Mouse (Mus musculus) A20 (cell line): Measurements from ENCODE around the gene Arhgap45.
"Not testable (repeated sequence)": the region's sequence is repeated elsewhere in the genome, so short reads cannot be mapped to it uniquely, and the experiment has no call there.

Experiments used
- DNase-seq: peaks from one replicate; pipeline ENCODE4 v3.0.0-alpha.2; 2011; ENCODE audit warnings: low read depth, low spot score

The Arhgap45 gene

GRCm38 (mm10) chr10:80054911-80055310, 38.5 kb downstream of the Arhgap45 start:
- DNase-seq: not testable (repeated sequence)

GRCm38 (mm10) chr10:80055364-80055763, 38.9 kb downstream of the Arhgap45 start:
- no peak for DNase-seq

GRCm38 (mm10) chr10:80055891-80056290, 39.4 kb downstream of the Arhgap45 start:
- DNase-seq: no peak

- no peak for DNase-seq
Observed at GRCm38 (mm10) chr10:80056506-80056905, 40.1 kb downstream of the Arhgap45 start.

- DNase-seq: no peak
Observed at GRCm38 (mm10) chr10:80056976-80057682, 40.7 kb downstream of the Arhgap45 start.

- no peak for DNase-seq
Observed at GRCm38 (mm10) chr10:80057683-80058326, 41.4 kb downstream of the Arhgap45 start.

- no peak for DNase-seq
Observed at GRCm38 (mm10) chr10:80063104-80063503, 46.7 kb downstream of the Arhgap45 start.

GRCm38 (mm10) chr10:80063877-80064650, 47.6 kb downstream of the Arhgap45 start:
- no peak for DNase-seq

DNA sequence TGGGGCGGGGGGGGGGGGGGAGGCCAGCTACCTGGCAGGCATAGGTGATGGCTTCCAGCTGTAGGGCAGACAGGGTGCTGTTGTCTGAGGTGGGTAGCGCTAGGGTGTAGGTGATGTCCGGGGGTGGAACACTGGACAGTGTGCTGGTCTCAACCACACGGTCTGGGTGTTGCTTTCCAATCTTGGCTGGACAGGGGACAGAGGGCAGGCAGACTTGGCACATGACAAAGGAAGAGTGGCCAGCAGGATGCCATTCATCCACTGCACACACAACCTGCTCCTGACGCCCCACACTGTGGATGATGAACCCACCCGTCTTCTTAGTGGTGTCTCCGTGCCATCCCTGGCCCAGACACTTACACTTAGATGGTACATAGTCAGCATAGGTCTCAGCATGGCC, 52.8 kb downstream of the Arhgap45 start:
- DNase-seq: no peak

- no peak for DNase-seq
Observed at GRCm38 (mm10) chr10:80069948-80070450, 53.5 kb downstream of the Arhgap45 start.

DNA sequence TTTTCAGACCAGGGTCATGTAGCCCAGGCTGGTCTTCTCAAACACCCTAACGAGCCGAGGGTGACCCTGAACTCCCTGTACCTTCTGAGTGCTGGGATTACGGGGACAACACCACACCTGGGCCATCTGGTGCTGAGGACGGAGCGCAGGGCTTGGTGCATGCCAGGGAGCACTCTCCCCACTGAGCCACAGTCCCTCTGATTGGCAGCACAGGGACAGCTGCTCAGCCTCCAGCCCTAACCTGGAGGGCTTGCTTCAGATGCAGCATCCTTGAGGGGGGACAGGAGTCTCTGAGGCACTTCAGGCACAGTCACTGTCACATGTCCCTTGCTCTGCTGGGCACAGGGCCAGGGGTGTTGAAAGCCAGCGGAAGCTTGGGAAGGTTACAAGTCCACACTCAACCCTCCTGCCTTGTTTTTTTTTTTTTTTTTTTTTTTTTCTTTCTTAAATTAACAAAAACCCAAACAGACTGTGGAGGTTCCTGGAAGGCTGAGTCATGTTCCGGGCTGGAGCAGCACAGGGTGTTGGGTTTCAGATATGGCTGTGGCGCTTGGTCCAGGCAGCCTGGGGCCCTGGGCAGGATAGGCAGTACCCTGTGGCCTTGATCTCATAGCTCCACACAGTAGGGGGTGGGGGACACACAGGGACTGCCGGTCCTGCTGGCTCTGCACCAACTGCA, 54.5 kb downstream of the Arhgap45 start:
- DNase-seq: no peak

GRCm38 (mm10) chr10:80071516-80071900, 55.1 kb downstream of the Arhgap45 start:
- DNase-seq: no peak

DNA sequence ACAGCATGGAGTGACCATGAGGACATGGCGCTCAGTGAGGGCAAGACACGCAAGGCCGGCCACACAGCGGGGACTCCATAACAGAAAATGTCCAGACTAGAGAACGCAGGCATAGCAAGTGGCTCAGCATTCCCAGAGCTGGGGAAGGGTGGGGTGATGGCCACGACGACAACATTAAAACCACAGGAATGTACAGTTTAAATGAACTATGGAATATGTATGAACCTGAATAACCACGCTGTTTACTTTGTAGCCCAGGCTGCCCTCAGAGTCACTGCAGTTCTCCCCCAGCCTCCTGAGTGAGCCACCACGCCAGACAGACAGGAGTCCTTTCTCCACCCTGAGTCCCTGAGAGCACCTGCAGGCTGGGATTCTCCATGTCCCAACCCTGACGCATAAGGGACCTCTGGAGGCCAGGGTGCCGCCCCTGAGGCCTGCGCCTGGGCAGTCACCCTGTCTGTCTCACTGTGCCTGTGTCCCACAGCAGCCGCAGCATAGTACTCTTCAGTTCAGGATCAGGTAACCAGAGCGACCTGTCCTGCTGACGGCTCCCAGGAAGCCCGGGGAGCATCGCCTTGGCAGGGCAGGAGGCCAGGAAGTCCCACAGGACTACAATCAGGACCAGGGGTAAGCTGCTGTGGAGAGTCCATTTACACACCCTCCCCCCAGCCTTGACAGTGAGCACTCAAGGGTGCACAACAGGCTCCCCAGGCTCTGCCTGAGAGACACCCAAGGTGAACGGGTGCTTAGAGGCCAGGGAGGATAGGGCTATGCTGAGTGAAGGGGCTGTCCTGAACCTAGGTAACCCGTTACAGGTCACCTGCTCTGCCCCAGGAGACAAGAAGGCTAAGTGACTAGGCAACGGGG, 56.4 kb downstream of the Arhgap45 start:
- DNase-seq: no peak

GRCm38 (mm10) chr10:80074813-80075601, 58.6 kb downstream of the Arhgap45 start:
- DNase-seq: peak; percentile 96

- DNase-seq: no peak
Observed at GRCm38 (mm10) chr10:80075924-80076323, 59.5 kb downstream of the Arhgap45 start.

DNA sequence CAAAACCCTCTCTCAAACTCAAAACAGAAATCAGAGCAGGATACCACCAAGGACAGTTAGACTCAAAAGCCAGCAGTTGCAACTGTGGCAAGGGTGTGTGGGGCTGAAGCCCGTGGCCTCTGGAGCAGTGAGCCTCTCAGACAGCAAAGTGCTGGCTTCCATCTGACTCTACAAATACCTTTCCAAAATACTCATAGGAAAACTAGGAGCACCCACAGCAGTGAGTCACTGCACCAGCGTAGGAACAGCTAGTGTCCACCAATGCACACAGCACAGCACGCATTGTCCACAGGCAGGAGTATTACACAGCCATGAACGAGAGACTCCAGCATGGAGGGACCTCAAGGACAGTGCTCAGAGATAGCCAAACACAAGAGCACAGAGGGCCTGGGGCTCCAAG, 59.9 kb downstream of the Arhgap45 start:
- DNase-seq: no peak

DNA sequence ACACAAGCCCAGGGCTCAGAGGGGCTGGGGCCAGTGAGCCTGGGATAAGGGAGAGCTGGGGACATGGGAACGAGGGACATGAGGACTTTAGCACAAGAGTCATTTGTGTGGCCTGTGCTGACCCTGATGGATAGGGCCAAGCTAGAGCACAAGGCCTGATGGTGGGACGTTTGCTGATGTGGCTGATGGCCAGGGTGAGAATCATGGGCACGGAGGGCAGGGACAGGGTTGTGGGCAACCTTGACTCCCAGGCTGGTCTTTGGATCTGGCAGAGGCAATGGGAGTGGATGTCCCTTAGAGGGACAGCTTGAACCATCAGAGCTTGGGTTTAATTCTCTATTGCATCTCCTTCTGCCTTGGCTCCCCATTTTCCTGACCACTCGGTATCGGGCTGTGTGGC, 60.9 kb downstream of the Arhgap45 start:
- no peak for DNase-seq

- no peak for DNase-seq
Observed at GRCm38 (mm10) chr10:80078366-80078765, 61.9 kb downstream of the Arhgap45 start.

- no peak for DNase-seq
Observed at GRCm38 (mm10) chr10:80080396-80081070, 64.1 kb downstream of the Arhgap45 start.
